Mouse (Mus musculus): ENCODE measurements at regions not wholly inside any gene's neighbourhood (a gene's known extent, or its start where the extent isn't known, plus 50 kb on each side); places are given as distances from the start of the nearest gene placed in this dataset.

DNA sequence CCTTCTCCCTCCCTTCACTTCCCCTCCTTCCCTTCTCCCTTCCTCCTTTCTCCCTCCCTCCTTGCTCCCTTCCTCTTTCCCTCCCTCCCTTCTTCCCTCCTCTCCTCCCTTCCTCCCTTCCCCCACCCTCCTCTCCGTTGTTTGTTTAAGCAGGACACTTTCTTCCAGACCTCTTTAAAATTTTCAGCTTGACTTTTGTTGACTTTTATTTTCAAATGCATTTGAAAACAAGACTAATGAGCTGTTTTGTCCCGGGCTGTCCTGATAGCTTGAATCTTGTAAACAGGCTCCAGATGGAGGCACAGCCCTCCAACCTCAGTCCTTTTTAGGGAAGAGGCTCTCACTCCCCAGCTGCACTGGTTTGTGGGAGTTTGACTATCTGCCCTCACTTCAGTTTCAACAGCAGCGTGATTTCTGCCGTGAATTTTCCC, 82.4 kb downstream of the Cdc7 start:
- no peak for TF ChIP-seq CTCF (IDR thresholded peaks at IDR 0.05; ENCODE audit: low read depth)
- no peak for TF ChIP-seq EP300 (IDR thresholded peaks at IDR 0.05; ENCODE audit: low read depth)

Data from liver, postnatal 0 days (tissue).